Mouse (Mus musculus): ENCODE measurements around the gene Ddx47.

DNA sequence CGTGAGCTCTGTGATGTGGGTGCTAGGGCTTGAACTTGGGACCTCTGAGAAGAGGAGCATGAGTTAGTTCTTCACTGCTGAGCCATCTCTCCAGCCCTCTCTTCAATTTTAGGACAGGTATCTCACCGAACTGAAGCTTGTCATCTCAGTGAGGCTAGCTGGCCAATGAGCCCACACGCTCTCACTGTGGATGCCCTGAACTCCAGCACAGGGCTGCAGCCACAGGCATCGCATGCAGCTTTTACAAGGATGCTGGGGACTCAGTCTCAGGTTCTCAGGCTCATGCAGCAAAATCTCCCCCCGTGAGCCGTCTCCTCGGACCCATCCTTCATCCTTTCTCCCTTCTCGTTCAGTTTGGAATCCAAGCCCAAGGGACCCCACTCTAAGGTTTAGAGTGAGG lies 13.3 kb upstream of the Ddx47 start:
- TF ChIP-seq CTCF (IDR thresholded peaks at IDR 0.05; ENCODE audit: borderline replicate concordance, insufficient read depth, low read depth, low read length) (no peak), POLR2A (IDR thresholded peaks at IDR 0.05; ENCODE audit: borderline replicate concordance, insufficient read depth, low read length) (no peak)
